Mouse (Mus musculus) retina, postnatal 7 days (tissue): ENCODE results near the gene Gm17555.
"Not testable (repeated sequence)": the region's sequence is repeated elsewhere in the genome, so short reads cannot be mapped to it uniquely, and the experiment has no call there.

Source experiments
- DNase-seq: peaks from one replicate; pipeline ENCODE4 v3.0.0-alpha.2; 2012; ENCODE audit warnings: low read depth, low spot score

Gm17555 gene

DNA sequence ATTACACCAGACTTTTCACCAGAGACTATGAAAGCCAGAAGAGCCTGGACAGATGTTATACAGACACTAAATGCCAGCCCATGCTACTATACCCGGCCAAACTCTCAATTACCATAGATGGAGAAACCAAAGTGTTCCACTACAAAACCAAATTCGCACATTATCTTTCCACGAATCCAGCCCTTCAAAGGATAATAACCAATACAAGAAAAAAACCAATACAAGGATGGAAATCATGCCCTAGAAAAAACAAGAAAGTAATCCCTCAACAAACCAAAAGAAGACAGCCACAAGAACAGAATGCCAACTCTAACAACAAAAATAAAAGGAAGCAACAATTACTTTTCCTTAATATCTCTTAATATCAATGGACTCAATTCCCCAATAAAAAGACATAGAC lies at the start of gene Gm17555:
Gene Gm17555, plus strand, starts transcription at position 301 of the 400 bp plus-strand sequence.
- not testable (repeated sequence) for DNase-seq

DNA sequence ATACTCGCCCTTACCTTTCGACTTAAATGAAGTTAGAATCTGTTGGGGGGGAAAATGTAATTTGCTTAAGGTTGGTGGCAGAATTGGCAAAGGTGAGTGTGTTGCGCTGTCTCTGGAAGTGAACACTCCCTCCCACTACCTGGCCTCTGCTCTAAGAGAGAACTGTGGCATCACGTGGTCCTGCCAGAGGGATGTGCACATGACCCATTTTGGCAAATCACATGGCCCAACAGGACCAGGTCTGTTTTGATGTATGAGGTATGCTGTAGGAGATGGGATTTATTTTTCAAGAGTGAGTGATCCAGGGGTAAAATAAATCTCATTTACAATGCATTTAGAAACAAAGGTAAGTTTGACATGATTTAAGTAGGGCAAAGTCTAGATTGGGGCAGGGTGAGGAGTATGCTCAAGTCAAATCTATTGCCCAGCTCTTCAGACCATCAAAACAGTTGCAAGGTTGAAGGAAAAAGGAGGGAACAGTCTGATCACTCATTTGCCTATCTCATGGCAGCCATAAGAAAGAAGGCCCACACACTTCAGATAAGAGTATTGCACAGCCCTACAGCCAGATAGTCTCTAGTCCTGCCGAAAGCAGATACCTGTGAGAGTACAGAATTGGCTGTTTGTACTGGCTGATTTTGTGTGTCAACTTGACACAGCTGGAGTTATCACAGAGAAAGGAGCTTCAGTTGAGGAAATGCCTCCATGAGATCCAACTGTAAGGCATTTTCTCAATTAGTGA lies 49.5 kb upstream of the Gm17555 start:
- DNase-seq, result no peak

DNA sequence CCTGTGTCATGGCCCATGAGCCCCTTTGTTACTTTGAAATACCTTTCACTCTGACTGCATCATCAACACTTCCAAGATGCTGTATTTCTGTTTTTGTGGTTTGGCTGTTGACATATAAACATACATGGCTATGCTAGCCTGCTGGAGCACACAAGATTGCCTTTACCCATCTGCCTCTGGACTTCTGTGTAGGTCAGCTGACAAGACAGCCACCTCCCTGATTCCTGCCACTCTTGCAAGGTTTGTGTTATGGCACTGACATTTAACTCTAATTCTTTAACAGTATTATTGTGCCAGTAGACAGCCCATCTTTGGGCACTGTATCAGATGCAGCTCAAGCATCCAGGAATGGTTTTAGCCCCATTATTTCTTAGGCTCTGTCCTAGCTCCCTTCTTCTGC lies 48.6 kb upstream of the Gm17555 start:
- no peak for DNase-seq

DNA sequence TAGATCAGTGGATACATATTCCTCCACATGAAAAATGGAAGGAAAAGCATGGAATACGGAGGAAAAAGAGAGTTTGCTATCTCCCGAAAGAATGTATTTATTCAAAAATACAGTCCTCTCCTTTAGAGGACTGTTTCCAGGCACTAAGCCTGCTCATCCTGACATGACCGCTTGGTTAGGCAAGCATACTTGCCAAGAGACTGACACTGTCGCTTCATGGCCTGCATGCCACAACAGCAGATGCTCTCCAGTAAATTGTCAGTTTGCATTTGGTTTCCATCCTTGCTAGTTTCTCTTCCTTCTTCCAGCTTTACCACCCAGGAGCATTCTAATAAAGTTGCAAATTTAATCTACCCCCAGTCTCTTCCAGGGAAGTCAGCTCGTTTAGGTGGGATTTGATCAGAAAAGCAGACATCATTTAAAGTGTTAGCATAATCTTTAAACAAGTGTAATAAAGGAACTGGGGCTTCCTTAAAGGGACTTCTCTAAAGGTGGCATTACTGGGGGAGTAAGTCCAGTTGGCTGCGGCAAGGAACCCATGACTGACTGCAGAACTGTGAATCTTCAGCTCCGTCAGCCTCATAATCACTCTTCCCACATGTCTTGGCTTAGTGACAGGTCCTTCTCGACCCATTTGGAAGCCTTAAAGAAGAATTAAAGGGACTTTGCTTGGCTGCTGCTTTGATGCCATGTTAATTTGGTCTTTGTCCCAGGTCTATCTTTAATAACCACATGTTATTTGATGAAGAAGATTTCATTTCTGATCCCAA lies 47.9 kb upstream of the Gm17555 start:
- no peak for DNase-seq

DNA sequence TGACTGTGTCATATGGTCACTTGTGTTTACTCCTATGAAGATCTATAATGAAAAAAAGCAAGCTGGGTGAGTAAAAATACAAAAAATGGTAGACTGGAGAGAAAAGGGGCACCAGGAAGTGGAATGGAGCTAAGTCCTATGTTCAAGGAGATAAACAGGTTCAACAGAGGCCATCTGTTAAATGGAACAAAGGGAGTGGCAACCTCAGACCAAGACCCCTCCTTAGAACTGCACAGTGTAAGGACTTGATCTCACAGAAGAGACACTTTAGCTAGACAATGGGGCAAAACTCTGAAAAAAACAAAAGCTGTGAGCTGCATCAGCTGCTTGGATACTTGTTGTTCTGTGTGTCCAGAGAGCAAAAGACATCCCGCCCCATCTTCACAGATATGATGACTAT lies 43.5 kb upstream of the Gm17555 start:
- no peak for DNase-seq

DNA sequence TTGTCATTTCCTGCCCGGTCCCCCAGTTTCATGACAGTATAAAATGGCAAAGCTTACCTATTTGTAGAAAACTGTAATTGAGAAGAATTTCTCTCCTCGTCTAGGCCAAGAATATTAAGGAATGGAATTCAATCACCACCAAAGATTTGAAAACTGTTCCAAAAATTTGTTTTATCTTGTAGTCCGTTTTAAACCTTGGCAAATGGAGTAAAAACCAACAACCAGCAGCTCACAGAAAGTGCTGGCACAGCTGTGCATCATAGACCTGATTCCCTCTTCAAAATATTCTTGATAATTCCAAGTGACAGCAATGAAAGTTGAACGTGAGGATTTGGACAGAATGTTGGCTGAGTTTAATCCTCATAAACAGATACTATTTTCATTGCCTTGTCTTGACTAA lies 23.6 kb upstream of the Gm17555 start:
- DNase-seq, result no peak

DNA sequence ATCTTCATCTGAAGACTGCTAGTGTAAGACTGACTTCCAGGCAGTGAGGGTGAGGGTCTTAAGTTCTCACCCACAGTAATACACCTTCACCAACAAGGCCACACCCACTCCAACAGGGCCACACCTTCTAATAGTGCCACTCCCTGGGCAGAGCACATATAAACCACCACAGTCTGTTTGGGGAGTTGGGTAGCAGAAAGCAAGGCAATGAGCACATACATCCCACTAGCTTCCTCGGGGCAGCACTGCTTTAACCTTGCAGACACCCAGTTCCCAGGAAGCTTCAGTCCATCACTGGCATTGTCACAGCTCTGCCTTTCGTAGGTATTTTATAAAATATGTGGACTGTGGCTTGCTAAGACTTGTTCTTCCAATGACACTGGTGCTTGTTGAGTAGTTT lies 22.8 kb upstream of the Gm17555 start:
- no peak for DNase-seq

DNA sequence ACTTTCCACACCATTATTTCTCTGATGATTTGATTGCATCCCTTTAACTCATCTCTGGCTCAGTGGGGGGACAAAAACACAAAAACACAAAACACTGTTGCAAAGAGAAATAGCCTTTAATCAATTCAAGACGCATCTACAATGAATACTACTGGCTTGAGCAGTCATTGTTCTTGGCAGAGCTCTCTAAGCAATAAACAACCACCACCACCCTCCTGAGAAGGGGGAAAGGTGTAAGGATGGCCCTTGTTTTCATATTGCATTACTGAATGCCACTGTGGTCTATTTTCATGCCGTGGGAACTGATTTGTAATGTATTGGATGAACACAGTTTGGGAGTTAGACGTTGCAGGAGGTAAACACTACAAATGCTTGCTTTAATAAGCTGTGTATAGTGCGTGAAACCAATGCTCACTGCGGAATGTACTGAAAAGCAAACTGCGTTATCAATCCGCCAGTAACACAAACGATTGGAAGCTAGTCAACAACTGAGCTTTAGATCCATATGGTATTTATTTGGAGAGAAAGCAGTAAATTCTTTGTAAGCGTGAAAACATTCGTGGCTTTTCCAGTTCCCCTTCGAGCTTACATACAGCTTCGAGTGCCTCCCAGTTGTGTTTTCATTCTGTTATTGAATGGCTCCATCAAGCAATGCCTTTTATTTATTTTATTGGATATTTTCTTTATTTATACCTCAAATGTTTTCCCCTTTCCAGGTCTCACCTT lies 19.1 kb upstream of the Gm17555 start:
- DNase-seq, result no peak

DNA sequence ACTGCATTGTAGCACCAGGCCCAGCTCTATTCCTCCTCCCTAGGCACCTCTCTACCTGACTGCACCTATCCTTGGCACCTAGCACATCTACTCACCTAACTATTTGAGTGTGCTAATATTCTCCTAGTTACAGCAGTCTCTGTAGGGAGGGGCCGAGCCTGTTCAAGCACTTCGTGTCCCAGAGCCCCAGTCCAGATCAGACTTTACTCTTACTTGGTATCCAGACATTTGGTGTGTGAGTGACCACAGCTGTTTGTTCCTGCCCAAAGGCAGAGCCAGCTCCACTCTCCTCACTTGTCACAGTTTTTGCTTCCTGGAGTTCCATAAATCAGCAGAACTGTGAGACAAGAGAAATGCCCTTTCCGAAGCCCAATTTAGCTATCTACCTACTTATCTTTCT lies 15.9 kb upstream of the Gm17555 start:
- no peak for DNase-seq

DNA sequence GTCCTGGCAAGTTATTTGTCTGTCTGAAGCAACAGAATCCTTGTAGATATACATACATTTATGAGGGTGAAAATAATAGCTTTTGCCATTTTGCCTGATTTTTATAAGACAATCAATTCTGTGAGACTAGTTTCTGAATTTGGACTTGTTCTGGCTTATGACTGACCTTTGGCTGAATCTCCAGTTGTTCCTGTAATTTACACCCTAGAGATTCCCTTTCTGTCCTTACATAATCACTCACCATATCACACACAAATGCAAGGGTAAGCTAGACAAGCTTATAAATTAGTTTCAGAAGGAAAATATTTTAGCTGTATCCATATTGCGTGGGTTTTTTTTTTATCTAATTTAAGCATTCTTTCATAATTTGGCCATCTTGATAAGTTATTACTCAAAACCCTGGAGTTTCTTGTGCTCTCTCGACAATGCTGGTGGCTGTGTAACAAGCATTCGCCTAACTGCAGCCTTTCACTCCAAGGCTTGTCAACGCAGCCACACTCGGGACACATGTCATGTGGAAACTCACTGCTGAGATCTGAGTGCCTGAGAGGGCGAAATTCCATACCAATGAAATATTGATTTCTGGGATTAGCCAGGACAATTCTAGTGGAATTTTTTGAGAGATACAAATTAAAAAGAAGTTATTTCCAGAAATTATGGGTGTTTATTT lies 3.8 kb upstream of the Gm17555 start:
- DNase-seq, result no peak

DNA sequence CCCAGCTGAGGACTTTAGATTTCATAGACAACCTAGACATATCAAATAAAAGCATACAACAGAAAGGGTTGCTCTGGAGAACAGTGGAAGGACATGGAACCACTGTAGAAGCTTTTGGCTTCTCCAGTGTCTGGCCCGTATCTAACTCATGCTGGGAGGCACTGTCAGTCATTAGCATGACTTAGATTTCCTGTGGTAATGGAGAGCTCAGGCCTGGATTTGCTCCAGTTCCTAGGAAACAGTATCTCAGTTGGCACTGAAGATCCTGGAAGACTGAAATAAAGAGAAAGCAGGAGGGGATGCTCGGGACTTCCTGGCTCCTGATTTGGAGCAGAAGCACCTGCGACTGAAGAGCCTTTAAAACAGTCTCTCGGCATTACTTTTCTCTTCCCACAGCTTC lies 12.7 kb downstream of the Gm17555 start:
- no peak for DNase-seq

DNA sequence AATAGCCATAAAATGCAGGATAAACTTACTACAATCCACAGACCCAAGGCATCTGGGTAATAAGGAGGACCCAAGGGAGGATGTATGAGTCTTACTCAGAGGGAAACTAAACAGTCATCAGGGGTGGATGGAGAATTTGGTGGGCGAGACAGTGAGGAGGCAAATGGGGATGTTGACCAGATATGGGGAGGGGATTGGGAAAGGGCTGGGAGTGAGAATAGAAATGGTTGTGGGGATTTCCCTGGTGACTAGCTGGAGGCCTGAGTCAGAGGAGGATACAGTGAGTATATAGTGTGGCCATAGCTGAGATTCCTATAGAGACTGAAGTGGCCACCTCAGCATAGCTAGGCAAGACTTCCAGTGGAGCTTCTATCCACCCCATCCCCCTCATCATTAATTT lies 16.8 kb downstream of the Gm17555 start:
- no peak for DNase-seq

DNA sequence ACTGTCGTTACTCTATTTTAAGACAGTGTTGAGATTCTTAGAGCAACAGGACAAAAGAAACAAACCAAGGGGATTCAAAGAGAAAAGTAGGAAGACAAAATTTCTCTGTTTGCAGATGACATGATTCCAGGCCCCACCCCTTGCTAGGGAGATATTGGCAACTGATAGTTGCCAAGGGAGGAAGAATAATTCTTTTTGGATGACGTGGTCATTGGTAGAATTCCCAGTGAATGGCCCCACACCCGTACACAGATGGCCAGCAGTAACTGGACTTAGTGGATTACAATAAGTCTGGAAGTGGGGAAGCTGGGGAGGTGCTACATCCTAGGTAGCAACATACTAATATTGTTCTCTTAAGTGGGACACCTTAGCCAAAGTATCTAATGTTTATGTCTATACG lies 22.0 kb downstream of the Gm17555 start:
- no peak for DNase-seq

DNA sequence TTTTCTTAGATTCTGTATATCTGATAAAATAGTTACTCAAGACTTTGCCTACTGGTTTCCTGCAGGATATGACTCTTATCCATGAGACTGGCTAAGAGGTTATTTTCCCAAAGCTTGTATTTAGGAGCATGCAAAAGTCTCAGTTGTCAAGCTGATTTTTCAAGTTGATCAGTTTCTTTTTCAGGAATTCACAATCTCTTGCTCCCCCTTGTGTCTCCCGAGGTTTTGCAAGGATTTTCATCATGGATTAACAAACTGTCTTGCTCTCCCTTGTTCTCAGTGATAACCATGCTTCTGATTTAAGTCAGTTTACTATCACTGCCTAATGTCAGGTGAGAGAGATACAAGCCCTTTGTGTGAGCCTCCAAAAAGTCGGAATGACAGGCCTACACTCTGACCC lies 30.5 kb downstream of the Gm17555 start:
- DNase-seq, result no peak

DNA sequence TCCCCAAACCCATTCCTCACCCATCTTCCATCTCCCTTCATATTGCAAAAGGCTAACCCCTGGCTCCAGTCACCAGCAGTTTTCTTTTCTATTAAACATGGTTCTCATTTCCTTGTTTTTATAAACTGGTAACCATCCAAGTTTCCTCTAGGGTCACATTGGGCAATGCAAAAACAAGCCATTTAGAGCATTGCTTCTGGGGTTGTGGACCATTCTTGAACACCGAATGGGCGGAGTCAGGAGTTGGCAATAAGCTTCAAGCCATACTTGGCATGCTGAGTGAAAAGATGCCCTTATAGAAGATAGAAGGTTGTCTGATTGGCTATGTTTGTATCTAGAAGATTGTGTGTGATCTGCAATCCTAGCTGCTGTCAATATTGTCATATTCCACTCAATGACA lies 33.6 kb downstream of the Gm17555 start:
- DNase-seq, result no peak

DNA sequence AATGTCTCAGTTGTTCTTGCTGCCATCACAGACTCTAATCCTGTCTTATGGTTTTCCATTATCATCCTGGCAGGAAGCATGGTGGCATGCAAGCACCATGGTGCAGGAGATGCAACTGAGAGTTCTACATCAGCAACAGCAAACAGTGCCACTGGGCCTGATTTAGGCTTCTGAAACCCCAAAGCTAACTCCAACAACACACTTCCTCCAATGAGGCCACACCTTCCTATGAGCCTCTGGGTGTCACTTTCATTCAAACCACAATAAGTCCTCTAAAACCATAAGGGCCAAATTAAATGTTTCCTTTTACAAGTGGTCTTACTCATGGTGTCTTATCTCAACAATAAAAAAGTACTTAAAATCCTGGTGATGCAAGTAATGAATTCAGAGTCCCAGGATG lies 37.3 kb downstream of the Gm17555 start:
- DNase-seq, result no peak
